Mouse (Mus musculus): ENCODE measurements around the gene Tlr6. TPM values are rescaled to one million over a fixed set of nuclear protein-coding genes. Genes with fewer than 3 reads are reported as not detected.

Gene Tlr6
- polyA plus RNA-seq (2012; rRNA removed), result 0.83 and 1.4 TPM in 2 replicates

DNA sequence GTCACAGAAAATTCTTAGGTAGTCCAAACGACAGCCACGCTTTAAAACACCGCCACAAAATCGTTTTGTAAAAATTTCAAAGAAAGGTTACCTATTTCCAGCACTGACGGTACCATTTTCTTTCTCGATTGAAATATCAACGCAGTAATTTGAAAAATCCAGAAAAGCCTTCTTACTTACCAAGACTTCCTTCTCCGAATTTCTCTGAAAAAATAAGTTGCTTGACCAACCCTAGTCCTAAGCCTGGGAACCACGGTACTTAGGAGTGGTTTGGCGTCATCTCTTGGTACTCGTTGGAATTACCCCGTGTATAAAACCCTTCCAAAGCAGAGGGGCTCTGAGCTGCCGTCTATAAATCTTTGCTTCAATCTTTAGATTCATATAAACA lies at the start of gene Tlr6:
TSS of gene Tlr6 (minus strand) at position 255 of the 388 bp plus-strand sequence.
- peak within 1 kb of the TSS; percentile 48 for H3K4me3 ChIP-seq (replicated peaks; ENCODE audit: extremely low read depth, low read depth, low read length)
- WGBS, result 58% methylated on average over 13 of the region's 13 CpGs
- peak; percentile 34 for DNase-seq
- TF ChIP-seq CTCF (IDR thresholded peaks at IDR 0.05; ENCODE audit: insufficient read depth, low read length), result no peak
- no peak for TF ChIP-seq POLR2A (IDR thresholded peaks at IDR 0.05; ENCODE audit: borderline replicate concordance, extremely low read depth, low read depth, low read length)
- H3K4me1 ChIP-seq (ENCODE audit: control insufficient read depth, insufficient read depth, low read length), result no peaks in the 10 kb centered on the region

DNA sequence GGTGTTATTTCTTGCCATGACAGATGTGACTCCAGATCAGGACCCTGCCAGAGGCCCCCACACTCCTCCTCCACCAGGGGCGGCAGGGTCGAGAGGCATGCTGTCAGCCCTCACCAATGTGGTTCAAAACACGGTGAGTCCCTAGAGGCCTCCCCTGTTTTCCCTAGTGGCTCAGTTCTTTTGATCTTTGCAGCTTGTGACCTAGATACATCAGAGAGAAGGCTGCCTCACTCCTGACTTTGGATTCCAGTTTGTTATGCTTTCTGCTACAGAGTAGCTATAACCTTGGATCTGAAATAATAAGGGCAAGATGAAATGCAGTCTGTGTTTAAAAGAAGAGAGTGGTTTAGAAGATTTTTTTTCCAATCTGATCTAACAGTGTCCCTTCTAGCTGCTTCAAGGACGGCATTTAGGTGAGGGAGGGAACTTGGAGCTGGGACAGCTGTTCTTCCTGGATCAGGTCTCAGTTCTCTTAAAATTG lies 46.2 kb upstream of the Tlr6 start:
- TF ChIP-seq POLR2A (IDR thresholded peaks at IDR 0.05; ENCODE audit: borderline replicate concordance, extremely low read depth, low read depth, low read length), result no peak
- no peak for TF ChIP-seq CTCF (IDR thresholded peaks at IDR 0.05; ENCODE audit: insufficient read depth, low read length)
- no peak for DNase-seq
- Histone ChIP-seq H3K4me3 (replicated peaks; ENCODE audit: extremely low read depth, low read depth, low read length) (no peak overlapping the region), H3K4me1 (ENCODE audit: control insufficient read depth, insufficient read depth, low read length) (peaks cover 4% of the 10 kb centered on the region; the same call in 1 of the 2 replicates)
- 45% methylated on average over 4 of the region's 4 CpGs for WGBS

DNA sequence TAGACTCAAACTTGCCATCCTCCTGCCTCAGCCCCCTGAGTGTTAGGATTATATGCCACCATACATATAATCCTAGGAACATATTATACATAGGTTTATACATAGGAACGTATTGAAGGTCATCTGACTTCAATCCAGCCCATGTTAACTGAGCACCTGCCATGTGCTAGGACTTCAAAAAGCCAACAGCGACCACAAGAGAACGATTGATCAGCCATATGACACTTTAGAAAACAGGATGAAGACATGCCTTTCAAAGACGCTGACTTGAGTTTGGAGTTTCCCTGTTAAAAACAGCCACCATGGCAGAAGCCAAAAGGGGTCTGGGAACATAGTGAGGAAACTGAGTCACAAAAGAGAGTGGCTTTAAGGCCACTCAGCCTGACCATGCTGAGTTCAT lies 45.4 kb upstream of the Tlr6 start:
- TF ChIP-seq CTCF (IDR thresholded peaks at IDR 0.05; ENCODE audit: insufficient read depth, low read length) (no peak), POLR2A (IDR thresholded peaks at IDR 0.05; ENCODE audit: borderline replicate concordance, extremely low read depth, low read depth, low read length) (no peak)
- no peak for DNase-seq
- Histone ChIP-seq H3K4me3 (replicated peaks; ENCODE audit: extremely low read depth, low read depth, low read length) (no peak overlapping the region), H3K4me1 (ENCODE audit: control insufficient read depth, insufficient read depth, low read length) (peaks cover 4% of the 10 kb centered on the region; the same call in 1 of the 2 replicates)
- WGBS, result 90% methylated on average over 4 of the region's 4 CpGs

DNA sequence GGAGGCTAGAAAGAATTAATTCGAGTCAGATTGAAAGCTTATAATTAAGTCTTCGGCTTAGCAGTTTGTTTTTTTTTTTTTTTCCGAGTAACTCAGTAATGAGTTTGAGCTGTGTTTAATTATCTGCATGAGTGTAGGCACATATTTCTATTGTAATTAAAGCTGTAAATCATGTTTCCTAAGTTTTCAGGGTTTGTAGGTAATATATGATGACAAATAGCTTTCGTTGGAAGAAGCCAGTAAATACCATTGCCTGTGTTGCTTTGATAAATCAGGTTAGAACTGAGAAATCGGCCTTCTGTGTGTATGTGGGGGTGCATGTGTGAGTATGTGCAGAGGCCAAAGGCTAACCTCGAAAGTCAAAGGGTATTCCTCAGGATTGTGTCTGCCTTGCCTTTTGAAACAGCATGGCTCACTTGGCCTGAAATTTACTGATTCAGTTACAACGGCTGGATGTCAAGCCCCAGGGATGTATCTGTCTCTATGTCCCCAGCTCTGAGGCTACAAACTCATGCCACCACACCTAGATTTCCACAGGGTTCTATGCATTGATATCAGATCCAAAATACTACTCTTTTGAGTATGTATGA lies 44.1 kb upstream of the Tlr6 start:
- TF ChIP-seq POLR2A (IDR thresholded peaks at IDR 0.05; ENCODE audit: borderline replicate concordance, extremely low read depth, low read depth, low read length) (no peak), CTCF (IDR thresholded peaks at IDR 0.05; ENCODE audit: insufficient read depth, low read length) (no peak)
- Histone ChIP-seq H3K4me1 (ENCODE audit: control insufficient read depth, insufficient read depth, low read length) (peaks cover 4% of the 10 kb centered on the region; the same call in 1 of the 2 replicates), H3K4me3 (replicated peaks; ENCODE audit: extremely low read depth, low read depth, low read length) (no peak overlapping the region)
- 64% methylated on average over 7 of the region's 7 CpGs for WGBS
- no peak for DNase-seq

DNA sequence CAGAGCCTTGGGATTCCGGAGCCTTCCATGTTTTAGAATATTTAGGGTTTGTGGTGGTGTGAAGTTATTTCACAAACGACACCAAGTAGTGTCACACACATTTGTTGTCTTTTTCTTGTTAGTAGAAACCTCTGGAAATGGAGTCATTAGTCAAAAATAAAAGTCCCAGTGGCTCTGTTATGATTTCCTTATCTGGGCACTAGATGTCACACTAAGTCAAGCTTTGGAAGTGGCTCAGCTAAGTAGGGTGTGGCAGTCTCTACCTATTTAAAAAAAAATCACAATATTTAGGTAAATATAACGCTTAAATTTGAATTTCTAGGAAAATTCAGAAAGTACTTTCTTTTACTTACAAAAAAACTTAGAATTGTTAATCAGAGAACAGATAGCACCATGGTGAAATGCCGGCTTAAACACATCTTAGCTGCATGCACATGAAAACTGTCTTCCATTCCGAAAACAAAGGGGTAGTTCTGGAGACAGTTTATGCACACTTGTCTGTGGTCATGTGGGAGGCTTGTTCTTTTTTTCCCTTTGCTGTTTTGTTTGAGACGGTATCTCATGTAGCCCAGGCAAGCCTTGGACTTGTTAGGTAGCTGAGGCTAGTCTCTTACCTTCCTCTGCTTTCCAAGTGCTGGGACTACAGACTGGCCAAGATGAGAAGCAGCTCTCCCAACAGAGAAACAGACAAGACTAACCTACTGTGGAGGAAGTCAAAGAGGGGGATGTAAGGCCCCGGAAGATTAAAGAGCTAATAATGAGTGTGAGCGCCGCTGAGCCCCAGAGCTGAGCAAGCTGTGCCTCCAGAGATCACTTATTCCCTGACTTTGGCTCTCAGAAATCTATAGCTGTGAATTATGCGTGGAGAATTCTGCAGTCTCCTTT lies 43.3 kb upstream of the Tlr6 start:
- no peak for DNase-seq

DNA sequence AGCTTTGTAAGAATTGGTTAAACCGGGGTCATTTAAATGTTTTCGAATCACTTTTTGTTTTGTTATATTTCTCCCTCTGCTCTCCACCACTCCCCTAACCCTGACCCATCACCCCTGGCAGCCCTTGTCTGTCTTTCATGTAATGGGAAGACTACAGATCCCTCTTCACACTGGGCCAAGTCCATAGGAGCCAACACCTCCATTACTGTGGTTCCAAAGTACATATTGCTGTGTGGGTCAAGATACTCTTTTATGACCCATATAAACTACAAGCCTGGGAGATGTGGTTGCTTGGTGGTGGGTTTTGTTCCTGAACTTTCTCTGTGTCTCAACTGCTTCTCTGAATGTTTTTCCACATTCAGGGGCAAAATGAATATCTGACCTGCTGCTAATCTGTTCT lies 35.5 kb upstream of the Tlr6 start:
- whole genome bisulfite sequencing, result 94% methylated on average over 2 of the region's 2 CpGs
- TF ChIP-seq POLR2A (IDR thresholded peaks at IDR 0.05; ENCODE audit: borderline replicate concordance, extremely low read depth, low read depth, low read length) (no peak), CTCF (IDR thresholded peaks at IDR 0.05; ENCODE audit: insufficient read depth, low read length) (no peak)
- no peaks in the 10 kb centered on the region for H3K4me1 ChIP-seq (ENCODE audit: control insufficient read depth, insufficient read depth, low read length)
- DNase-seq, result no peak
- no peak overlapping the region for H3K4me3 ChIP-seq (replicated peaks; ENCODE audit: extremely low read depth, low read depth, low read length)

More for the DNA sequence above, 43.3 kb upstream of the Tlr6 start:
- peaks cover 4% of the 10 kb centered on the region; the same call in 1 of the 2 replicates for H3K4me1 ChIP-seq (ENCODE audit: control insufficient read depth, insufficient read depth, low read length)
- H3K4me3 ChIP-seq (replicated peaks; ENCODE audit: extremely low read depth, low read depth, low read length), result no peak overlapping the region
- 55% methylated on average over 10 of the region's 10 CpGs for WGBS
- TF ChIP-seq CTCF (IDR thresholded peaks at IDR 0.05; ENCODE audit: insufficient read depth, low read length), result 0 out of 2 replicates have a peak, but pooled peaks have one; percentile 14
- TF ChIP-seq POLR2A (IDR thresholded peaks at IDR 0.05; ENCODE audit: borderline replicate concordance, extremely low read depth, low read depth, low read length), result no peak

DNA sequence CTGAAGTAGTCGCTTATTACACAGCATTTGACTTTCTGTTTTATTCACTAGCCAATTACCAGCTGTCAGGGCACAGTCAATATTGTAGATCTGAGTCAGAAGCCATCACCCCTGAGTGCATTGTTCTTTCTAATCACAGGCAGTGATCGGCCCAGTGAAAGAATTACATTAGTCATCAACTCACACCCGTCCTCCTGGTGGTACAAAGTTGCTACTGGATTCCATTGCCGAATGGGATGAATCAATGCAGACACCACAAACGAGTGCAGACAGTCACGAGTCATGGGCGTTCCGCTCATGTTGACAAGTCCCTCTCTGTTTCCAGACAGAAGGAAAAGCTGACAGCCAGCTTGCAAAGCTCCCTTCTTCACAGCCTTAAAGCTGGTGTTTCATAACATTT lies 32.6 kb upstream of the Tlr6 start:
- Histone ChIP-seq H3K4me1 (ENCODE audit: control insufficient read depth, insufficient read depth, low read length) (no peaks in the 10 kb centered on the region), H3K4me3 (replicated peaks; ENCODE audit: extremely low read depth, low read depth, low read length) (no peak overlapping the region)
- no peak for DNase-seq
- 46% methylated on average over 8 of the region's 8 CpGs for WGBS
- TF ChIP-seq CTCF (IDR thresholded peaks at IDR 0.05; ENCODE audit: insufficient read depth, low read length), result no peak
- no peak for TF ChIP-seq POLR2A (IDR thresholded peaks at IDR 0.05; ENCODE audit: borderline replicate concordance, extremely low read depth, low read depth, low read length)

DNA sequence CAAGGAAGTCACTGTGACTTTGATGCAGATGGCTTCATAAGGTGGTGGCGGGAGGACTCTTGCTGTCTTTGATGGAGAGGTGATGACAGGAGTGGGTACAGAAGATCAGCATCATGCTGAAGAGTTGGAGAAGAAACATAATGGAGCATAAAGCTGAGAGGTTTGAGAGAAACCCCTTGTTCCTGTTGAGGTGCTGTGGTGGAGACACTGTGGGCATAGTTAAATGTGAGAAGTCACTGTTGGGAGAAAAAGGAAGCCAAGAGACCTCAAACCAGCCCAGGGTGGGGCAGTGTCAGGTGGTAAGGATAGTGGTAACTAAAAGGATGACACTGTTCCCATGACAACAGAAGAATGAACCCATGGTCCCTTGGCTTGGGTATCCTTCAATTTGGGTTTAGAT lies 30.0 kb upstream of the Tlr6 start:
- 91% methylated on average over 1 of the region's 1 CpGs for WGBS
- Histone ChIP-seq H3K4me3 (replicated peaks; ENCODE audit: extremely low read depth, low read depth, low read length) (no peak overlapping the region), H3K4me1 (ENCODE audit: control insufficient read depth, insufficient read depth, low read length) (peaks cover 3% of the 10 kb centered on the region; the same call in 1 of the 2 replicates)
- TF ChIP-seq POLR2A (IDR thresholded peaks at IDR 0.05; ENCODE audit: borderline replicate concordance, extremely low read depth, low read depth, low read length) (no peak), CTCF (IDR thresholded peaks at IDR 0.05; ENCODE audit: insufficient read depth, low read length) (no peak)
- no peak for DNase-seq

DNA sequence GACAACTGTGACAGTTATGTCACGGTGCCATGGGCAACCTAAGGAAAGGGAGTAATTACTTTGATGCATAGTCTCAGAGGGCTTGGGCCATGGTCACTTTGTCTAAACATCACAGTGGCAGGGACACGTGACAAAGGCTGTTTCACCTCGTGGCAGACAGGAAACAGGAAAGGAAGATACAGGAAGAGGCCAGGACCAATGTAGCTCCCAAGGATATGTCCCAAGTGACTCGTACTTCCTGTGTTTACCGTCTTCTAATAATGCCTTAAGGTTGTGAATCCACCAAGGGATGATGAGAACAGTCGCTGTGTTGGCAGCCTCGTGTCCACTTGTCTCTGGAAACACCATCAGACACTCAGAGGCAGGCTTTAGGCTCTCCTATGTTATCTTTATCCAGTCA lies 26.1 kb upstream of the Tlr6 start:
- DNase-seq, result no peak
- TF ChIP-seq CTCF (IDR thresholded peaks at IDR 0.05; ENCODE audit: insufficient read depth, low read length), result no peak
- TF ChIP-seq POLR2A (IDR thresholded peaks at IDR 0.05; ENCODE audit: borderline replicate concordance, extremely low read depth, low read depth, low read length), result no peak
- 40% methylated on average over 7 of the region's 7 CpGs for WGBS
- peaks cover 3% of the 10 kb centered on the region; the same call in 1 of the 2 replicates for H3K4me1 ChIP-seq (ENCODE audit: control insufficient read depth, insufficient read depth, low read length)
- H3K4me3 ChIP-seq (replicated peaks; ENCODE audit: extremely low read depth, low read depth, low read length), result no peak overlapping the region
